Mouse (Mus musculus) neutrophil, adult 83 days (primary cell): ENCODE measurements around the gene Itpka. TPM values are rescaled to one million over a fixed set of nuclear protein-coding genes. Genes with fewer than 3 reads are reported as not detected.

ENCODE experiments used
- total RNA-seq, 2 experiments: library from RNA; stranded (reverse); gene quantifications; one replicate each; pipeline ENCODE4 v1.2.4; 2023

Gene Itpka
- not detected for total RNA-seq

GRCm38 (mm10) chr2:119741581-119742411 lies at the start of gene Itpka:
TSS of gene Itpka (plus strand) at chr2:119742337.

GRCm38 (mm10) chr2:119760251-119760650 lies 18.1 kb downstream of the Itpka start, which contains the start of gene Ltk:
TSS of gene Ltk (minus strand) at chr2:119760431.

DNA sequence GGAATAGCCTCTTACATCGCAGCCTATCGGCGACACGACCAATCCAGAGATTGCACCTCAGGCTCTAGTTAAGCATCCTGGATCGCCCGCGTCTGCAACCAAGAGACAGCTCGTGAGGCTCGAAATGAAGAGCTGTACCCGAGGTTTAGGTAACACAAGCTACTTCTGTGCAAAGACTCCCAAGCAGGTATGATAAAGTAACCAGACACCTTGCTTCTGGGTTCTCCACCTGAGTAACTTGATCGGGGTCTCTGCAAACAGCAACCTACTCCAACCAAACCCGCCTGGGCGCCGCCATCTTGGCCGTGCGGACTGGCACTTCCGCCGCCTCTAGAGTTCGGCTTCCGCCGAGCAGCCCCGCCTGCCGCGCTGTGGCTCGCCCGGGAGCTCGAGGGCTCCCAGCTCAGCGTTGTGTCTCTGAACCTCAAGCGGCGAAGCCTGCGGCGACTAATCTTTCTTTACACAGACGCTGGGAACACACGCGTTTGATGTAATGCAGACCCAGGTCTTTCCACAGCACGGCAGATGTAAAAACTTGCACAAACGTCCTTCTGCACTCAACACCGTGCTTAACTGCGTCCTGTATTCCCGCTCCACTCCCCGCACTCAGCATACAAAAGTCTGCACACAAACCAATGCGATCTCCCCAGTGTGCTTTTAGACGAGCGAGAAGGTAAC lies 45.2 kb downstream of the Itpka start, which contains the start of gene Rpap1:
Gene Rpap1, minus strand, starts transcription at position 332 of the 678 bp plus-strand sequence.

DNA sequence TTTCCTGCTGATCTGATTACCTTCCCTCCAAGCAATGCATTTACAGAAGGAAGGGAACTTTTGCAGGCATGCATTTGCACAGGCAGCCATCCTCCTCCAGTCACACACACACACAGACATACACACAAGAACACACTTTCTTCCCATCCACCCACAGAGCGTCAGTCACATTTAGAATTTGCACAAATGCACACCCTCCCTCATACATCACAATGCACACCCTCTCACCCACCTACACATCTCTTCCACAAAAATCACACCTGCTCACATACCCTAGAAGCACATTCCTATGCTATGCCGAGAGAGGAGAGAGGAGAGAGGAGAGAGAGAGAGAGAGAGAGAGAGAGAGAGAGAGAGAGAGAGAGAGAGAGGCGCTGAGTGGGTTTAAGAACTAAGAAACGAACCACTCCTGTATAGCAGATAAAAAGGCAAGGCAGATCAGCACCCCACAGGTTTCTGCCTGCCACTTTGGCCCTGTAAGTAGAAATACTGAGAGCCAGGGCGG lies 55.2 kb downstream of the Itpka start, which contains the start of gene Tyro3:
Gene Tyro3, plus strand, starts transcription at position 455 of the 505 bp plus-strand sequence.

Other genes starting within 250 kb of the Itpka start
- under 1 TPM; 0.26 to 0.33 TPM for gene Exd1, start 194.7 kb upstream of the Itpka start, total RNA-seq
- 100 to 1,000 TPM; 152 to 181 TPM for gene Chp1, start 194.6 kb upstream of the Itpka start, total RNA-seq
- 10 to 100 TPM; 39.5 to 47.6 TPM for gene Nusap1, start 124.0 kb upstream of the Itpka start, total RNA-seq
- gene Oip5, start 123.9 kb upstream of the Itpka start, total RNA-seq, result 10 to 100 TPM in 1 of 2 experiments, 1 to 10 TPM in 1; 9.8 to 12.9 TPM
- 1 to 10 TPM; 7.0 to 8.1 TPM for gene Ndufaf1, start 79.5 kb upstream of the Itpka start, total RNA-seq
- gene Rtf1, start 67.3 kb upstream of the Itpka start, total RNA-seq, result 10 to 100 TPM; 29.0 to 29.8 TPM
- not detected for gene Ltk, start 18.1 kb downstream of the Itpka start, total RNA-seq
- 10 to 100 TPM in 1 of 2 experiments, 1 to 10 TPM in 1; 8.4 to 12.4 TPM for gene Rpap1, start 45.2 kb downstream of the Itpka start, total RNA-seq
- gene Tyro3, start 55.4 kb downstream of the Itpka start, total RNA-seq, result under 1 TPM; 0.15 to 0.22 TPM
- 10 to 100 TPM; 31.3 to 40.0 TPM for gene Mga, start 154.9 kb downstream of the Itpka start, total RNA-seq
- 1 to 10 TPM; 6.4 to 7.3 TPM for gene Mapkbp1, start 230.4 kb downstream of the Itpka start, total RNA-seq